Mouse (Mus musculus): ENCODE measurements around the gene P4htm. TPM values are rescaled to one million over a fixed set of nuclear protein-coding genes. Genes with fewer than 3 reads are reported as not detected.

The P4htm gene
- total and polyA plus RNA-seq, 2 experiments from 2014 or later = 17.7 to 18.7 TPM

- H3K4me1 ChIP-seq (ENCODE audit: control insufficient read depth, insufficient read depth) = peaks cover 14% of the 10 kb centered on the region
- H3K36me3 ChIP-seq (replicated peaks; ENCODE audit: control insufficient read depth, insufficient read depth, low read length) = peaks cover 10% of the 10 kb centered on the region; the same call in 1 of the 2 replicates
- ATAC-seq (ENCODE audit: insufficient read depth, low read depth) = no peak
- H3K4me3 ChIP-seq (ENCODE audit: low read depth, low read length) = no peak overlapping the region
- H3K27me3 ChIP-seq (ENCODE audit: control insufficient read depth, insufficient read depth, low read length) = no peaks in the 10 kb centered on the region
- H3K4me2 ChIP-seq (ENCODE audit: low read depth, low read length) = no peak overlapping the region
- DNase-seq (ENCODE audit: low spot score) = no peak
- no peak overlapping the region for H3K27ac ChIP-seq (ENCODE audit: low read depth)
- no peak overlapping the region for H3K9ac ChIP-seq (replicated peaks; ENCODE audit: low read depth, low read length)
- no peak for TF ChIP-seq CTCF (IDR thresholded peaks at IDR 0.05; ENCODE audit: low read depth)
- no peak for TF ChIP-seq EP300 (IDR thresholded peaks at IDR 0.05; ENCODE audit: low read depth)
- H3K9me3 ChIP-seq (replicated peaks; ENCODE audit: control insufficient read depth, low read length) = no peaks in the 10 kb centered on the region
- WGBS = 51% methylated on average over 5 of the region's 5 CpGs
Observed at GRCm38 (mm10) chr9:108631631-108632256, 34.3 kb upstream of the P4htm start.

- H3K9ac ChIP-seq (replicated peaks; ENCODE audit: low read depth, low read length) = no peak overlapping the region
- H3K36me3 ChIP-seq (replicated peaks; ENCODE audit: control insufficient read depth, insufficient read depth, low read length) = peaks cover 8% of the 10 kb centered on the region; the same call in 1 of the 2 replicates
- DNase-seq (ENCODE audit: low spot score) (no peak), ATAC-seq (ENCODE audit: insufficient read depth, low read depth) (no peak)
- no peak overlapping the region for H3K27ac ChIP-seq (ENCODE audit: low read depth)
- no peaks in the 10 kb centered on the region for H3K9me3 ChIP-seq (replicated peaks; ENCODE audit: control insufficient read depth, low read length)
- H3K4me3 ChIP-seq (ENCODE audit: low read depth, low read length) = no peak overlapping the region
- WGBS = 63% methylated on average over 1 of the region's 1 CpGs
- TF ChIP-seq CTCF (IDR thresholded peaks at IDR 0.05; ENCODE audit: low read depth) (no peak), EP300 (IDR thresholded peaks at IDR 0.05; ENCODE audit: low read depth) (no peak)
- no peaks in the 10 kb centered on the region for H3K27me3 ChIP-seq (ENCODE audit: control insufficient read depth, insufficient read depth, low read length)
- peaks cover 15% of the 10 kb centered on the region for H3K4me1 ChIP-seq (ENCODE audit: control insufficient read depth, insufficient read depth)
- no peak overlapping the region for H3K4me2 ChIP-seq (ENCODE audit: low read depth, low read length)
Observed at GRCm38 (mm10) chr9:108630683-108631082, 33.2 kb upstream of the P4htm start.

GRCm38 (mm10) chr9:108628141-108628540, 30.7 kb upstream of the P4htm start:
- WGBS = 45% methylated on average over 4 of the region's 4 CpGs
- H3K36me3 ChIP-seq (replicated peaks; ENCODE audit: control insufficient read depth, insufficient read depth, low read length) = peaks cover 8% of the 10 kb centered on the region; the same call in 1 of the 2 replicates
- no peak overlapping the region for H3K9ac ChIP-seq (replicated peaks; ENCODE audit: low read depth, low read length)
- TF ChIP-seq EP300 (IDR thresholded peaks at IDR 0.05; ENCODE audit: low read depth) (no peak), CTCF (IDR thresholded peaks at IDR 0.05; ENCODE audit: low read depth) (no peak)
- no peak overlapping the region for H3K4me3 ChIP-seq (ENCODE audit: low read depth, low read length)
- peaks cover 15% of the 10 kb centered on the region for H3K4me1 ChIP-seq (ENCODE audit: control insufficient read depth, insufficient read depth)
- no peak overlapping the region for H3K4me2 ChIP-seq (ENCODE audit: low read depth, low read length)
- no peak for DNase-seq (ENCODE audit: low spot score)
- no peaks in the 10 kb centered on the region for H3K9me3 ChIP-seq (replicated peaks; ENCODE audit: control insufficient read depth, low read length)
- no peaks in the 10 kb centered on the region for H3K27me3 ChIP-seq (ENCODE audit: control insufficient read depth, insufficient read depth, low read length)
- ATAC-seq (ENCODE audit: insufficient read depth, low read depth) = no peak
- H3K27ac ChIP-seq (ENCODE audit: low read depth) = peak overlapping the region; percentile 93

GRCm38 (mm10) chr9:108626498-108626897, 29.0 kb upstream of the P4htm start:
- Histone ChIP-seq H3K4me2 (ENCODE audit: low read depth, low read length) (no peak overlapping the region), H3K36me3 (replicated peaks; ENCODE audit: control insufficient read depth, insufficient read depth, low read length) (peaks cover 8% of the 10 kb centered on the region; the same call in 1 of the 2 replicates), H3K9ac (replicated peaks; ENCODE audit: low read depth, low read length) (no peak overlapping the region), H3K4me1 (ENCODE audit: control insufficient read depth, insufficient read depth) (peaks cover 12% of the 10 kb centered on the region), H3K9me3 (replicated peaks; ENCODE audit: control insufficient read depth, low read length) (no peaks in the 10 kb centered on the region), H3K4me3 (ENCODE audit: low read depth, low read length) (no peak overlapping the region), H3K27me3 (ENCODE audit: control insufficient read depth, insufficient read depth, low read length) (no peaks in the 10 kb centered on the region), H3K27ac (ENCODE audit: low read depth) (peak overlapping the region; percentile 93)
- peak; percentile 99 for ATAC-seq (ENCODE audit: insufficient read depth, low read depth)
- peak; percentile 79; the same call in 1 of the 2 replicates for TF ChIP-seq EP300 (IDR thresholded peaks at IDR 0.05; ENCODE audit: low read depth)
- no peak for TF ChIP-seq CTCF (IDR thresholded peaks at IDR 0.05; ENCODE audit: low read depth)
- 18% methylated on average over 2 of the region's 2 CpGs for WGBS
- DNase-seq (ENCODE audit: low spot score) = peak; percentile 95

- ATAC-seq (ENCODE audit: insufficient read depth, low read depth) = no peak
- no peak for TF ChIP-seq EP300 (IDR thresholded peaks at IDR 0.05; ENCODE audit: low read depth)
- no peak for TF ChIP-seq CTCF (IDR thresholded peaks at IDR 0.05; ENCODE audit: low read depth)
- no peak overlapping the region for H3K4me3 ChIP-seq (ENCODE audit: low read depth, low read length)
- H3K9me3 ChIP-seq (replicated peaks; ENCODE audit: control insufficient read depth, low read length) = no peaks in the 10 kb centered on the region
- no peak overlapping the region for H3K27ac ChIP-seq (ENCODE audit: low read depth)
- peaks cover 79% of the 10 kb centered on the region for H3K36me3 ChIP-seq (replicated peaks; ENCODE audit: control insufficient read depth, insufficient read depth, low read length)
- 75% methylated on average over 1 of the region's 1 CpGs for WGBS
- no peak for DNase-seq (ENCODE audit: low spot score)
- no peak overlapping the region for H3K4me2 ChIP-seq (ENCODE audit: low read depth, low read length)
- H3K9ac ChIP-seq (replicated peaks; ENCODE audit: low read depth, low read length) = no peak overlapping the region
- H3K27me3 ChIP-seq (ENCODE audit: control insufficient read depth, insufficient read depth, low read length) = no peaks in the 10 kb centered on the region
- no peaks in the 10 kb centered on the region for H3K4me1 ChIP-seq (ENCODE audit: control insufficient read depth, insufficient read depth)
Observed at GRCm38 (mm10) chr9:108617301-108617700, 19.8 kb upstream of the P4htm start.

- TF ChIP-seq EP300 (IDR thresholded peaks at IDR 0.05; ENCODE audit: low read depth) (no peak), CTCF (IDR thresholded peaks at IDR 0.05; ENCODE audit: low read depth) (no peak)
- no peaks in the 10 kb centered on the region for H3K9me3 ChIP-seq (replicated peaks; ENCODE audit: control insufficient read depth, low read length)
- no peak overlapping the region for H3K4me3 ChIP-seq (ENCODE audit: low read depth, low read length)
- no peak for DNase-seq (ENCODE audit: low spot score)
- H3K9ac ChIP-seq (replicated peaks; ENCODE audit: low read depth, low read length) = no peak overlapping the region
- peaks cover 99% of the 10 kb centered on the region for H3K36me3 ChIP-seq (replicated peaks; ENCODE audit: control insufficient read depth, insufficient read depth, low read length)
- H3K4me1 ChIP-seq (ENCODE audit: control insufficient read depth, insufficient read depth) = no peaks in the 10 kb centered on the region
- H3K27ac ChIP-seq (ENCODE audit: low read depth) = no peak overlapping the region
- 90% methylated on average over 10 of the region's 10 CpGs for WGBS
- no peak overlapping the region for H3K4me2 ChIP-seq (ENCODE audit: low read depth, low read length)
- no peak for ATAC-seq (ENCODE audit: insufficient read depth, low read depth)
- no peaks in the 10 kb centered on the region for H3K27me3 ChIP-seq (ENCODE audit: control insufficient read depth, insufficient read depth, low read length)
Observed at GRCm38 (mm10) chr9:108611488-108611887, 14.0 kb upstream of the P4htm start.
